Mouse (Mus musculus): ENCODE measurements around the gene Cpm. TPM values are rescaled to one million over a fixed set of nuclear protein-coding genes. Genes with fewer than 3 reads are reported as not detected.

The Cpm gene
- polyA plus RNA-seq, 1 experiment: 0.07 TPM

- Histone ChIP-seq H3ac (ENCODE audit: control insufficient read depth, insufficient read length) (no peak overlapping the region), H3K79me2 (ENCODE audit: control insufficient read depth, insufficient read depth) (no peaks in the 10 kb centered on the region), H3K4me3 (no peak overlapping the region), H3K27me3 (ENCODE audit: control insufficient read depth, insufficient read depth, insufficient read length) (no peaks in the 10 kb centered on the region), H3K4me2 (ENCODE audit: low read depth) (no peak overlapping the region), H3K36me3 (ENCODE audit: control insufficient read depth, insufficient read depth) (no peaks in the 10 kb centered on the region)
- TF ChIP-seq USF1 (IDR thresholded peaks at IDR 0.05; ENCODE audit: low read depth) (no peak), SRF (IDR thresholded peaks at IDR 0.05; ENCODE audit: control insufficient read depth, insufficient read length, low read depth) (no peak), MAX (IDR thresholded peaks at IDR 0.05; ENCODE audit: low read depth) (no peak), E2F4 (IDR thresholded peaks at IDR 0.05; ENCODE audit: insufficient read depth) (no peak), REST (IDR thresholded peaks at IDR 0.05; ENCODE audit: insufficient read depth, insufficient read length) (no peak), MYOD1 (IDR thresholded peaks at IDR 0.05; ENCODE audit: control insufficient read depth in 1 of 3, insufficient read length in 2 of 3, low read depth in 2 of 3) (no peak), CEBPB (IDR thresholded peaks at IDR 0.05; ENCODE audit: insufficient read depth, poor library complexity, severe bottlenecking) (no peak), TCF12 (IDR thresholded peaks at IDR 0.05; ENCODE audit: insufficient read depth, poor library complexity, severe bottlenecking) (no peak), POLR2A (IDR thresholded peaks at IDR 0.05; ENCODE audit: insufficient read length, low read depth) (no peak), TCF3 (IDR thresholded peaks at IDR 0.05; ENCODE audit: insufficient read length, low read depth) (no peak), POLR2AphosphoS2 (IDR thresholded peaks at IDR 0.05; ENCODE audit: insufficient read length, low read depth) (no peak), MYOG (IDR thresholded peaks at IDR 0.05; ENCODE audit: control insufficient read depth in 1 of 3, insufficient read depth in 1 of 3, insufficient read length in 2 of 3, low read depth in 2 of 3) (no peak)
Measured at GRCm38 (mm10) chr10:117677494-117678236, 48.4 kb downstream of the Cpm start.

DNA sequence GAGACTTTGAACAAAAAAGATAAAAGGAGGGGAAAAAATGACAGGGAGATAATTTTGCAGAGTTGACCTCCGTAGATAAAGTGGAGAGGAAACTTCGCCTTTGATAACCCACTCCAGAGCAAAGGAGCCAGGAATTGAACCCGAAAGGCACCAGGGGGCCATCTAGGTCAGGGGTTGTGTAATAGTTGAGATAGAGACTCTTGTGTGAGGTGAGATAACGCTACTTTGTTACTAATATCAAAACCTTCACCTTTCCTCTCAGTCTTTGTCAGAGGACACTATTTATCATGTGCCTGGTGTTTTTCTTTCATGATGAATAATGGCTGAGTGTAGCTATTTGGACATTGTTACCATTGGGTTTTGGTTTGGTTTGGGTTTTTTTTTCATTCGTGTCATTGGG is 49.1 kb downstream of the Cpm start:
- Histone ChIP-seq H3ac (ENCODE audit: control insufficient read depth, insufficient read length) (no peak overlapping the region), H3K4me3 (no peak overlapping the region), H3K36me3 (ENCODE audit: control insufficient read depth, insufficient read depth) (no peaks in the 10 kb centered on the region), H3K27me3 (ENCODE audit: control insufficient read depth, insufficient read depth, insufficient read length) (no peaks in the 10 kb centered on the region), H3K4me2 (ENCODE audit: low read depth) (no peak overlapping the region), H3K79me2 (ENCODE audit: control insufficient read depth, insufficient read depth) (no peaks in the 10 kb centered on the region)
- TF ChIP-seq MAX (IDR thresholded peaks at IDR 0.05; ENCODE audit: low read depth): no peak
- TF ChIP-seq CEBPB (IDR thresholded peaks at IDR 0.05; ENCODE audit: insufficient read depth, poor library complexity, severe bottlenecking): no peak
- no peak for TF ChIP-seq MYOD1 (IDR thresholded peaks at IDR 0.05; ENCODE audit: control insufficient read depth in 1 of 3, insufficient read length in 2 of 3, low read depth in 2 of 3)
- TF ChIP-seq POLR2A (IDR thresholded peaks at IDR 0.05; ENCODE audit: insufficient read length, low read depth): no peak
- TF ChIP-seq MYOG (IDR thresholded peaks at IDR 0.05; ENCODE audit: control insufficient read depth in 1 of 3, insufficient read depth in 1 of 3, insufficient read length in 2 of 3, low read depth in 2 of 3): no peak
- no peak for TF ChIP-seq TCF3 (IDR thresholded peaks at IDR 0.05; ENCODE audit: insufficient read length, low read depth)
- no peak for TF ChIP-seq REST (IDR thresholded peaks at IDR 0.05; ENCODE audit: insufficient read depth, insufficient read length)
- TF ChIP-seq E2F4 (IDR thresholded peaks at IDR 0.05; ENCODE audit: insufficient read depth): no peak
- no peak for TF ChIP-seq SRF (IDR thresholded peaks at IDR 0.05; ENCODE audit: control insufficient read depth, insufficient read length, low read depth)
- TF ChIP-seq POLR2AphosphoS2 (IDR thresholded peaks at IDR 0.05; ENCODE audit: insufficient read length, low read depth): no peak
- no peak for TF ChIP-seq USF1 (IDR thresholded peaks at IDR 0.05; ENCODE audit: low read depth)
- no peak for TF ChIP-seq TCF12 (IDR thresholded peaks at IDR 0.05; ENCODE audit: insufficient read depth, poor library complexity, severe bottlenecking)

GRCm38 (mm10) chr10:117679029-117679686 is 49.9 kb downstream of the Cpm start:
- Histone ChIP-seq H3K27me3 (ENCODE audit: control insufficient read depth, insufficient read depth, insufficient read length) (no peaks in the 10 kb centered on the region), H3K4me3 (no peak overlapping the region), H3K36me3 (ENCODE audit: control insufficient read depth, insufficient read depth) (no peaks in the 10 kb centered on the region), H3K79me2 (ENCODE audit: control insufficient read depth, insufficient read depth) (no peaks in the 10 kb centered on the region), H3ac (ENCODE audit: control insufficient read depth, insufficient read length) (no peak overlapping the region), H3K4me2 (ENCODE audit: low read depth) (no peak overlapping the region)
- TF ChIP-seq TCF12 (IDR thresholded peaks at IDR 0.05; ENCODE audit: insufficient read depth, poor library complexity, severe bottlenecking) (no peak), POLR2A (IDR thresholded peaks at IDR 0.05; ENCODE audit: insufficient read length, low read depth) (no peak), USF1 (IDR thresholded peaks at IDR 0.05; ENCODE audit: low read depth) (no peak), TCF3 (IDR thresholded peaks at IDR 0.05; ENCODE audit: insufficient read length, low read depth) (no peak), REST (IDR thresholded peaks at IDR 0.05; ENCODE audit: insufficient read depth, insufficient read length) (no peak), E2F4 (IDR thresholded peaks at IDR 0.05; ENCODE audit: insufficient read depth) (no peak), MAX (IDR thresholded peaks at IDR 0.05; ENCODE audit: low read depth) (no peak), MYOG (IDR thresholded peaks at IDR 0.05; ENCODE audit: control insufficient read depth in 1 of 3, insufficient read depth in 1 of 3, insufficient read length in 2 of 3, low read depth in 2 of 3) (no peak), CEBPB (IDR thresholded peaks at IDR 0.05; ENCODE audit: insufficient read depth, poor library complexity, severe bottlenecking) (no peak), MYOD1 (IDR thresholded peaks at IDR 0.05; ENCODE audit: control insufficient read depth in 1 of 3, insufficient read length in 2 of 3, low read depth in 2 of 3) (no peak), SRF (IDR thresholded peaks at IDR 0.05; ENCODE audit: control insufficient read depth, insufficient read length, low read depth) (no peak), POLR2AphosphoS2 (IDR thresholded peaks at IDR 0.05; ENCODE audit: insufficient read length, low read depth) (no peak)

GRCm38 (mm10) chr10:117679963-117680473 is 50.7 kb downstream of the Cpm start:
- no peak for TF ChIP-seq CEBPB (IDR thresholded peaks at IDR 0.05; ENCODE audit: insufficient read depth, poor library complexity, severe bottlenecking)
- no peak for TF ChIP-seq MYOG (IDR thresholded peaks at IDR 0.05; ENCODE audit: control insufficient read depth in 1 of 3, insufficient read depth in 1 of 3, insufficient read length in 2 of 3, low read depth in 2 of 3)
- TF ChIP-seq POLR2AphosphoS2 (IDR thresholded peaks at IDR 0.05; ENCODE audit: insufficient read length, low read depth): no peak
- no peak for TF ChIP-seq REST (IDR thresholded peaks at IDR 0.05; ENCODE audit: insufficient read depth, insufficient read length)
- no peak overlapping the region for H3ac ChIP-seq (ENCODE audit: control insufficient read depth, insufficient read length)
- no peak overlapping the region for H3K4me2 ChIP-seq (ENCODE audit: low read depth)
- H3K36me3 ChIP-seq (ENCODE audit: control insufficient read depth, insufficient read depth): no peaks in the 10 kb centered on the region
- no peaks in the 10 kb centered on the region for H3K79me2 ChIP-seq (ENCODE audit: control insufficient read depth, insufficient read depth)
- no peaks in the 10 kb centered on the region for H3K27me3 ChIP-seq (ENCODE audit: control insufficient read depth, insufficient read depth, insufficient read length)
- H3K4me3 ChIP-seq: no peak overlapping the region
